ENCODE assay signal across 16 mouse cellular contexts in genomic region chr17:46242993-46243392, GRCm38 (mm10). TPM values are rescaled to one million over a fixed set of nuclear protein-coding genes. Genes with fewer than 3 reads are reported as not detected.
DNase-seq lines count a peak whose midpoint lies in the region; ATAC-seq and TF ChIP-seq lines count a peak whose summit lies in the region.
"Had no signal": no experiment of that assay in that cellular context is flagged by ENCODE, and none has a peak within 500 bp of the region (broad histone marks: within the 10 kb centered on the region; RNA-seq: fewer than 3 reads in every experiment).

No protein-coding gene starts in this region.

- TF ChIP-seq CTCF in lung, postnatal 0 days (IDR thresholded peaks at IDR 0.05) = no peak
- TF ChIP-seq CTCF in stomach, postnatal 0 days (IDR thresholded peaks at IDR 0.05; ENCODE audit: low read depth) = no peak

- H3K27ac ChIP-seq in lung, postnatal 0 days (ENCODE audit: low read length) = peak overlapping the region; percentile 81
- H3K27ac ChIP-seq in stomach, postnatal 0 days (replicated peaks) = peak overlapping the region; percentile 83
- H3K27ac ChIP-seq: hindbrain, embryonic 12.5 days; neural tube, embryonic 13.5 days had no signal

- H3K36me3 ChIP-seq in megakaryocyte, embryonic 14.5 days (replicated peaks; ENCODE audit: low read length) = peaks cover 88% of the 10 kb centered on the region
- peaks cover 15% of the 10 kb centered on the region; the same call in 1 of the 2 replicates for H3K36me3 ChIP-seq in lung, postnatal 0 days (ENCODE audit: insufficient read depth, low read length)
- peaks cover 40% of the 10 kb centered on the region; the same call in 1 of the 2 replicates for H3K36me3 ChIP-seq in stomach, postnatal 0 days (ENCODE audit: control insufficient read depth, insufficient read depth, low read length)

- peak; percentile 88 for TF ChIP-seq EP300 in lung, postnatal 0 days (IDR thresholded peaks at IDR 0.05)
- TF ChIP-seq EP300 in stomach, postnatal 0 days (optimal IDR thresholded peaks at IDR 0.05) = no peak

- H3K27me3 ChIP-seq in megakaryocyte, embryonic 14.5 days (replicated peaks) = no peaks in the 10 kb centered on the region
- no peaks in the 10 kb centered on the region for H3K27me3 ChIP-seq in lung, postnatal 0 days (replicated peaks; ENCODE audit: insufficient read depth, low read length)
- H3K27me3 ChIP-seq in stomach, postnatal 0 days (ENCODE audit: control insufficient read depth, insufficient read depth, low read length) = no peaks in the 10 kb centered on the region
- H3K27me3 ChIP-seq: hindbrain, embryonic 12.5 days; neural tube, embryonic 13.5 days had no signal

- no peak overlapping the region for H3K4me2 ChIP-seq in lung, postnatal 0 days (replicated peaks; ENCODE audit: low read depth, low read length)
- no peak overlapping the region for H3K4me2 ChIP-seq in stomach, postnatal 0 days (replicated peaks; ENCODE audit: low read depth)
- H3K4me2 ChIP-seq: hindbrain, embryonic 12.5 days; midbrain, embryonic 11.5 days; neural tube, embryonic 13.5 days had no signal

- ATAC-seq in megakaryocyte, adult 5-6 weeks (ENCODE audit: poor library complexity, severe bottlenecking) = no peak
- ATAC-seq in lung, postnatal 0 days = peak; percentile 81
- ATAC-seq in stomach, postnatal 0 days (ENCODE audit: low FRiP score, low TSS enrichment) = peak; percentile 73
- ATAC-seq: inflammation-experienced regulatory T-cells, adult 6 months had no signal

- no peaks in the 10 kb centered on the region for H3K9me3 ChIP-seq in megakaryocyte, embryonic 14.5 days
- H3K9me3 ChIP-seq in lung, postnatal 0 days (ENCODE audit: low read length) = no peaks in the 10 kb centered on the region
- H3K9me3 ChIP-seq in stomach, postnatal 0 days (ENCODE audit: control insufficient read depth, low read length) = no peaks in the 10 kb centered on the region
- H3K9me3 ChIP-seq: hindbrain, embryonic 12.5 days; neural tube, embryonic 13.5 days had no signal

- DNase-seq in adrenal gland, postnatal 10 days = peak; percentile 54
- DNase-seq in adrenal gland, postnatal 4 days (ENCODE audit: low spot score in 2 of 2) = no peak
- DNase-seq in lung, postnatal 0 days (ENCODE audit: low spot score) = peak; percentile 90
- peak; percentile 83 for DNase-seq in stomach, postnatal 0 days (ENCODE audit: low spot score)
- DNase-seq in retina, postnatal 1 day = no peak
- DNase-seq in gastrocnemius, postnatal 14 days = no peak
- DNase-seq: cerebellum, adult 2 months; gastrocnemius, postnatal 10 days had no signal

- no peak overlapping the region for H3K9ac ChIP-seq in lung, postnatal 0 days (replicated peaks; ENCODE audit: low read depth)
- no peak overlapping the region for H3K9ac ChIP-seq in stomach, postnatal 0 days (ENCODE audit: low read length)
- H3K9ac ChIP-seq: hindbrain, embryonic 12.5 days; neural tube, embryonic 13.5 days had no signal

- H3K4me1 ChIP-seq in megakaryocyte, embryonic 14.5 days = peaks cover 56% of the 10 kb centered on the region
- H3K4me1 ChIP-seq in lung, postnatal 0 days (ENCODE audit: insufficient read depth, low read depth, low read length) = peaks cover 7% of the 10 kb centered on the region; the same call in 1 of the 2 replicates
- H3K4me1 ChIP-seq in stomach, postnatal 0 days (replicated peaks; ENCODE audit: control insufficient read depth, insufficient read depth) = peaks cover 5% of the 10 kb centered on the region; the same call in 1 of the 2 replicates

- WGBS in lung, postnatal 0 days = 55% methylated on average over 4 of the region's 4 CpGs
- 65% methylated on average over 4 of the region's 4 CpGs for WGBS in stomach, postnatal 0 days

- intact Hi-C loops in gastrocnemius, postnatal 14 days (cut with DNase I; ENCODE audit: low total_unique reads) = no loop called here

- peak overlapping the region; percentile 44 for H3K4me3 ChIP-seq in megakaryocyte, embryonic 14.5 days (replicated peaks)
- no peak overlapping the region for H3K4me3 ChIP-seq in lung, postnatal 0 days (ENCODE audit: low read depth, low read length)
- no peak overlapping the region for H3K4me3 ChIP-seq in stomach, postnatal 0 days (ENCODE audit: low read depth, low read length)
- H3K4me3 ChIP-seq: hindbrain, embryonic 12.5 days; neural tube, embryonic 13.5 days had no signal

RNA-seq across cellular contexts. Expression of gene Polr1c, which starts 4.9 kb away (rescaled TPM):
- total RNA-seq in adrenal gland, postnatal 10 days (2021) = 10 to 100 TPM; 68.3 to 72.3 TPM
- total RNA-seq in adrenal gland, postnatal 4 days (2021) = 100 to 1,000 TPM; 101 to 108 TPM
- 10.9 TPM in 1 of 2 replicates, not detected in the other for polyA plus RNA-seq in megakaryocyte, embryonic 14.5 days (2012; ENCODE audit: insufficient read depth, low replicate concordance)
- 22.5 and 27.8 TPM in 2 replicates for total RNA-seq in megakaryocyte, adult 5-6 weeks (2015)
- total RNA-seq in megakaryocyte, adult 5-6 weeks (2017) = 21.4 and 22.4 TPM in 2 replicates
- polyA plus RNA-seq in lung, postnatal 0 days (2015; fragmentation: Nextera tagmentation; extraction: Ambion mirVana) = 82.0 and 89.9 TPM in 2 replicates
- polyA plus RNA-seq in stomach, postnatal 0 days (2015; fragmentation: Nextera tagmentation; extraction: Ambion mirVana) = 47.7 and 48.0 TPM in 2 replicates
- 10 to 100 TPM; 14.5 to 15.1 TPM for total RNA-seq in gastrocnemius, postnatal 14 days (2021)

RNA-seq across cellular contexts. Expression of gene Yipf3, which starts 4.9 kb away (rescaled TPM):
- total RNA-seq in adrenal gland, postnatal 10 days (2021) = 100 to 1,000 TPM; 105 to 121 TPM
- total RNA-seq in adrenal gland, postnatal 4 days (2021) = 100 to 1,000 TPM; 137 to 139 TPM
- 213 and 264 TPM in 2 replicates for polyA plus RNA-seq in megakaryocyte, embryonic 14.5 days (2012; ENCODE audit: insufficient read depth, low replicate concordance)
- total RNA-seq in megakaryocyte, adult 5-6 weeks (2015) = 53.9 and 55.1 TPM in 2 replicates
- total RNA-seq in megakaryocyte, adult 5-6 weeks (2017) = 30.1 and 35.8 TPM in 2 replicates
- polyA plus RNA-seq in lung, postnatal 0 days (2015; fragmentation: Nextera tagmentation; extraction: Ambion mirVana) = 185 and 199 TPM in 2 replicates
- polyA plus RNA-seq in stomach, postnatal 0 days (2015; fragmentation: Nextera tagmentation; extraction: Ambion mirVana) = 119 and 125 TPM in 2 replicates
- total RNA-seq in gastrocnemius, postnatal 14 days (2021) = 10 to 100 TPM; 59.0 to 62.2 TPM

RNA-seq across cellular contexts. Expression of gene Lrrc73, which starts 10.3 kb away (rescaled TPM):
- 1 to 10 TPM; 3.4 to 3.8 TPM for total RNA-seq in adrenal gland, postnatal 10 days (2021)
- total RNA-seq in adrenal gland, postnatal 4 days (2021) = 1 to 10 TPM; 6.3 to 7.3 TPM
- polyA plus RNA-seq in megakaryocyte, embryonic 14.5 days (2012; ENCODE audit: insufficient read depth, low replicate concordance) = 3.6 and 5.3 TPM in 2 replicates
- total RNA-seq in megakaryocyte, adult 5-6 weeks (2015) = 0.34 and 1.2 TPM in 2 replicates
- total RNA-seq in megakaryocyte, adult 5-6 weeks (2017) = 0.33 TPM in 1 of 2 replicates, not detected in the other
- 3.7 and 5.2 TPM in 2 replicates for polyA plus RNA-seq in lung, postnatal 0 days (2015; fragmentation: Nextera tagmentation; extraction: Ambion mirVana)
- polyA plus RNA-seq in stomach, postnatal 0 days (2015; fragmentation: Nextera tagmentation; extraction: Ambion mirVana) = 0.73 and 0.79 TPM in 2 replicates
- under 1 TPM; 0.29 to 0.84 TPM for total RNA-seq in gastrocnemius, postnatal 14 days (2021)
- total RNA-seq: common myeloid progenitor, adult 5-6 weeks; monocyte, adult 5-6 weeks had no signal

RNA-seq across cellular contexts. Expression of gene Tjap1, which starts 39.8 kb away (rescaled TPM):
- 10 to 100 TPM; 42.0 to 52.6 TPM for total RNA-seq in adrenal gland, postnatal 10 days (2021)
- total RNA-seq in adrenal gland, postnatal 4 days (2021) = 10 to 100 TPM; 68.8 to 75.3 TPM
- 42.7 and 59.0 TPM in 2 replicates for polyA plus RNA-seq in megakaryocyte, embryonic 14.5 days (2012; ENCODE audit: insufficient read depth, low replicate concordance)
- 5.4 and 9.9 TPM in 2 replicates for total RNA-seq in megakaryocyte, adult 5-6 weeks (2015)
- total RNA-seq in megakaryocyte, adult 5-6 weeks (2017) = 9.8 and 15.7 TPM in 2 replicates
- 21.0 and 22.8 TPM in 2 replicates for polyA plus RNA-seq in lung, postnatal 0 days (2015; fragmentation: Nextera tagmentation; extraction: Ambion mirVana)
- polyA plus RNA-seq in stomach, postnatal 0 days (2015; fragmentation: Nextera tagmentation; extraction: Ambion mirVana) = 13.5 and 17.7 TPM in 2 replicates
- 10 to 100 TPM; 34.9 to 42.0 TPM for total RNA-seq in gastrocnemius, postnatal 14 days (2021)

RNA-seq across cellular contexts. Expression of gene Xpo5, which starts 40.4 kb away (rescaled TPM):
- 10 to 100 TPM; 43.6 to 48.5 TPM for total RNA-seq in adrenal gland, postnatal 10 days (2021)
- total RNA-seq in adrenal gland, postnatal 4 days (2021) = 10 to 100 TPM; 72.0 to 74.6 TPM
- 2.1 and 4.5 TPM in 2 replicates for polyA plus RNA-seq in megakaryocyte, embryonic 14.5 days (2012; ENCODE audit: insufficient read depth, low replicate concordance)
- 16.8 and 21.0 TPM in 2 replicates for total RNA-seq in megakaryocyte, adult 5-6 weeks (2015)
- total RNA-seq in megakaryocyte, adult 5-6 weeks (2017) = 25.1 and 26.6 TPM in 2 replicates
- polyA plus RNA-seq in lung, postnatal 0 days (2015; fragmentation: Nextera tagmentation; extraction: Ambion mirVana) = 14.8 and 16.2 TPM in 2 replicates
- polyA plus RNA-seq in stomach, postnatal 0 days (2015; fragmentation: Nextera tagmentation; extraction: Ambion mirVana) = 11.5 and 12.2 TPM in 2 replicates
- 10 to 100 TPM; 11.5 to 12.6 TPM for total RNA-seq in gastrocnemius, postnatal 14 days (2021)

Comparison
In these comparisons a context has a peak if more than half of its experiments do, and no peak if none do; other contexts are left out.
1. DNase-seq: peak in adrenal gland, postnatal 10 days (single experiment), lung, postnatal 0 days (single experiment) and stomach, postnatal 0 days (single experiment); none in adrenal gland, postnatal 4 days (0 of 2), retina, postnatal 1 day (single experiment) and gastrocnemius, postnatal 14 days (single experiment).